Mouse (Mus musculus) adrenal gland, postnatal 10 days (tissue): Measurements from ENCODE around the gene Ankrd35. TPM values are rescaled to one million over a fixed set of nuclear protein-coding genes. Genes with fewer than 3 reads are reported as not detected.
"Not testable (repeated sequence)": the region's sequence is repeated elsewhere in the genome, so short reads cannot be mapped to it uniquely, and the experiment has no call there.

ENCODE experiments used
- DNase-seq: peaks from one replicate; pipeline ENCODE4 v3.0.0; 2021; ENCODE audit warnings: mixed read lengths
- long read RNA-seq, 2 experiments: library from polyadenylated mRNA; stranded (forward); transcript quantifications; one replicate each; pipeline ENCODE4 v2.0.0; 2021
- total RNA-seq, 2 experiments: library from RNA; stranded (reverse); gene quantifications; 2 replicates each; pipeline ENCODE4 v1.2.3; 2021

Gene Ankrd35
- 1 to 10 TPM; 1.5 to 1.9 TPM for total RNA-seq
- long read RNA-seq, experiment 1, partial matches to known transcripts, result 4 of 8 reads
- long read RNA-seq, experiment 1, other reads (novel, unspliced or antisense), result 4 of 8 reads
- long read RNA-seq, experiment 2, full-length matches to known transcripts, result 1 of 9 reads
- long read RNA-seq, experiment 2, partial matches to known transcripts, result 2 of 9 reads
- long read RNA-seq, experiment 2, other reads (novel, unspliced or antisense), result 6 of 9 reads

GRCm38 (mm10) chr3:96669727-96670468 lies at the start of gene Ankrd35:
Gene Ankrd35, plus strand, starts transcription at chr3:96670131.
- DNase-seq, result peak; percentile 85

- no peak for DNase-seq
These were observed 46.7 kb upstream of the Ankrd35 start for GRCm38 (mm10) chr3:96623201-96623600.

DNA sequence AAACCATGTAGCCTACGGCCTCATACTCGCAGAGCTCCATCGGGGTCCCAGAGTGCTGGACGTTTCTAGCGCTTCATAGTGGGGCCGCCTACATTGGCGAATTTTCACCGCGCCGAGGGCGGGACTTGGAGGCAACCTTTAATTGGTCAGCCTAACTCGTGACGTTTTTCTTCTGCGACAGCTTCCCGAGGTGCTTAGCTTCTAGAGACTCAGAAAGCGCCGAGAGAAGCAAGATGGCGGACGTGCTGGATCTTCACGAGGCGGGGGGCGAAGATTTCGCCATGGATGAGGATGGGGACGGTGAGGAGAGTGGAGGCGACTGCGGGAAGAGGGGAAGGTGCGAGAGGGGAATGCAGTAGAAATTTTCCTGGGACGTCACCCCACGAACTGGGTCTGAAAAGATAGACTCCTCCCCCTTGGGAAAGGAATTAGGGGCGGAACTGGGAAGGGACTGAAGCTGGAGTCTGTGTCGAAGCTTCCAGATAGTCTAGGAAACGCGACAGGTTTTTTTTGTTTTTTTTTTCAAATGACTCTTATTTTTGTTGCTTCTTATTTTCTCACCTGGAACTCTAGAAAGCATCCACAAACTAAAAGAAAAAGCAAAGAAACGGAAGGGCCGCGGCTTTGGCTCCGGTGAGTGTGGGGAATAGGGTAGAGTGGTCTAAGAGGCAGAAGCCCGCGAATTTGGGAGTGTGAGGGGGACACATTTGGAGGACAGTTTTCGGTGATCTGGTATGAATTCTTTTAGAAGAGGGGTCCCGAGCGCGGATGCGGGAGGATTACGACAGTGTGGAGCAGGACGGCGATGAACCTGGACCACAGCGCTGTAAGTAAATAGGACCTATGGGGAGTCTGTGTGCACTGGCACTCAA lies 40.0 kb upstream of the Ankrd35 start, which contains the start of gene Rbm8a:
Rbm8a (plus strand) TSS at position 205 of the 872 bp plus-strand sequence.
- DNase-seq, result peak; percentile 97

DNA sequence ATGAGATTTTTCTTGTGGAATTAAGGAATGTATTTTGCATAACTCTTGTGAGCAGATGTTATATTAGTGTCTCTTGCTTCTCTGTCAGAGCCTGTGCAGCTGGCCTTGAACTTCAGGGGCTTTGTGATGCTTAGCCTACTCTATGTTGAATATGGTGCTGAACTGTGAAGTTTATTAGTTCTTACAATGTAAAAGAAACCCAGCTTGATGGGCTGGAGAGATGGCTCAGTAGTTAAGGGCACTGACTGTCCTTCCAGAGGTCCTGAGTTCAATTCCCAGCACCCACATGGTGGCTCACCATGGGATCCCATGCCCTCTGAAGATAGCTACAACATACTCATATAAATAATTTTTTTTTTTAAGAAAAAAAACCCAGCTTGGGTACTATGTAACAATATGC lies 37.9 kb upstream of the Ankrd35 start:
- DNase-seq, result no peak

GRCm38 (mm10) chr3:96634015-96634414 lies 35.9 kb upstream of the Ankrd35 start:
- DNase-seq, result no peak

DNA sequence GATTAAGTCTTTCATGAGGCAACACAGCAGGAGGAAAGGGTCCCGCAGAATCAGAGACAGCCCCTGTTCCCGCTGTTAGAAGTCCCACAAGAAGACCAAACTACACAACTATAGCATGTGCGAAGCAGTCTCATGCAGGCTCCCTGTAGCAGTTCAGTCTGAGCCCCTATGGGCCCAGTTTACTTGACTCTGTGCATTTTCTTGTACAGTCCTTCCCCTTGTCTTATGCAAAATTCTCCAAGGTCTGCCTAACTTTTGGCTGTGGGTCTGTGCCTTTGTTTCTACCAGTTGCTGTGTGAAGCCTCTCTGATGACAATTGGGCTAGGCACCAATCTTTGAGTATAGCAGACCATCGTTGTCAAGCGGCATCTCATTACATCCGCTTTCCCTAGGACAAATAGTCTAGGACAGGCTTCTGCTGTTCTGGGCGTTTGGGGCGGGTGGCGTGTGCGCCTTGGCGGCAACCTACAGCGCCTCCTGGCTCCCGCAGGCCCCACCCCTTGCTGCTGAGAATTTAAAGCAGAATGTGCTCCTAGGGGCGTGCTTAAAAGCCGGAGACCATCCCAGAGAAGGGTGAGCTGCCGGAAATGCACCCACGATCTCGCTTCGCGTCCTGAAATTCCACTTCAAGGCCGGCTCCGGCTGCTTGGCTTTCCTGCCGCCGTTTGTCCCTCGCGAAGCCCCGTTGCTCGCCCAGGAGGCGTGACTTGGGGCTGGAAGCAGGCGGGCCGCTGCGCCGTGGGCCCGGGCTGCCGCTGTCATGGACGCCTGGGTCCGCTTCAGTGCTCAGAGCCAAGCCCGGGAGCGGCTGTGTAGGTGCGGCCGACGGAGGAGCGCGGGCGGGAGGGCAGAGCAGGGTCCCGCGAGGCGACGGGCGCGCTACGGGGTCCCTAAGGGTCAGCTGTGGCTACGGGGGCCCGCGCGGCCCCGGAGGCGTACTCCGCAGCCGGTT lies 34.7 kb upstream of the Ankrd35 start, which contains the start of the genes Pex11b and Gm42957:
Pex11b (plus strand) TSS at position 449 of the 952 bp plus-strand sequence.
Gm42957 (plus strand) TSS at position 547 of the 952 bp plus-strand sequence.
- DNase-seq, result peak; percentile 96

GRCm38 (mm10) chr3:96635906-96636305 lies 34.0 kb upstream of the Ankrd35 start:
- DNase-seq, result no peak

DNA sequence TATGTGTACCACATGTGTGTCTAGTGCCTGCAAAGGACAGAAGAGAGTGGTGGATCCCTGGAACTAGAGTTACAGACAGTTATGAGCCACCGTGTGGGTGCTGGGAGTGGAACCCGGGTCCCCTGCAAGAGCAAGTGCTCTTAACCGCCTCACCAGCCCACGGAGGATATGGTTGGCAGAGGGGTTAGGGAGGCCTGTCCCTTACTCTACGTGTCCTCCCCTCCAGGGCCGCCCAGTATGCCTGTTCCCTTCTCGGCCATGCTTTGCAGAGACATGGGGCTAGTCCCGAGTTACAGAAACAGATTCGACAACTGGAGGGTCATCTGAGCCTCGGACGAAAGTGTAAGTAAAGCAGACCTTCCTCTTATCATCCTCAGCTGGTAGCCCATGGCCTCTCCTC lies 33.5 kb upstream of the Ankrd35 start:
- DNase-seq, result peak; percentile 12

DNA sequence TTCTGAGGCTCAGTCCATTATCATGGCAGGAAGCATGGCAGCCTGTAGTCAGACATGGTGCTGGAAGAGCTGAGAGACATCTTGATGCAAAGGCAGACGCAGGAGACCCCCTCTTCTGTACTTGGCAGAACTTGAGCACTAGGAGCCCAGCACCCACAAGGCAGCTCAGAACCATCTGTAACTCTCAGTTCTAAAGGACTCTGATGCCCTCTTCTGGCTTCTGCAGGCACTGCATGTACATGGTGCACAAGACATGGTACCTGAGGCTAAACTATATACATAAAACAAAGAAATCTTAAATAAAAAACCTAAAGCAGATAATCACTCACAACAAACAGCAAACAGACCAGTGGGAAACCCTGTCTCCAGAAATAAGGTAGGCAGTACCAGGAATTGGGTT lies 30.7 kb upstream of the Ankrd35 start:
- DNase-seq, result peak; percentile 76

DNA sequence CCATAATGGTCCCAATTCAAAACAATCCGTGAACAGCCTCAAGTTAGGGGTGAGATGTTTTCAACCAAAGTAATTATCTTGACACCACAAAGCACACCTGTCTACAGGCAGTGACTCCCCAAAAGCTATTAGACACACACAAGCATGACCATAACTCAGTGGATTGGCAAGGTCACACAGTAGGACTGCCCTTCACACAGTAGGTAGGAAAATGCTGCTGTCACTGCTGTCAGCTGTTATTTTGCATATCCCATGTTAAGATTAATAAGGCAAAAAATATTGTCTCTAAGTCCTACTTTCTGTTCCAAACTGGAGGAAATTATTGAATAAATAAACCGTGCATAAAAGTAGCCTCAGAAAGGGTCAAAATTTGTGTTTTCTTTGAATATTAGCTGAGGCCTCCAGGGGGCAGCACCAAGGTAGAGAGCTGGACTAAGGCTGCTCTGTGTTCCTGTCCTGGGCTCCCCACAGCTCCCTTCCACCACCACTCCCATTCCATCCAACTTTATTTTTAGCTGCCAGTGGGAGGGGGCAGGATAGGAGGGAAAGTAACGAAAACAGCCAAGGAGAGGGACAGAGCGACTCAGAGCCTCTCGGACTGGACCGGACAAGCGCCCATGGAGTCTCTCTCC lies 24.8 kb upstream of the Ankrd35 start, which contains the start of gene Itga10:
Itga10 (plus strand) TSS at position 567 of the 632 bp plus-strand sequence.
- DNase-seq, result peak; percentile 62

- no peak for DNase-seq
These were observed 22.6 kb upstream of the Ankrd35 start for GRCm38 (mm10) chr3:96647365-96647764.

GRCm38 (mm10) chr3:96660901-96661300 lies 9.0 kb upstream of the Ankrd35 start:
- no peak for DNase-seq

- no peak for DNase-seq
These were observed 7.1 kb upstream of the Ankrd35 start for GRCm38 (mm10) chr3:96662731-96663316.

- DNase-seq, result peak; percentile 87
These were observed 6.3 kb upstream of the Ankrd35 start for GRCm38 (mm10) chr3:96663432-96664239.

- not testable (repeated sequence) for DNase-seq
These were observed 4.1 kb upstream of the Ankrd35 start for GRCm38 (mm10) chr3:96665732-96666363.

DNA sequence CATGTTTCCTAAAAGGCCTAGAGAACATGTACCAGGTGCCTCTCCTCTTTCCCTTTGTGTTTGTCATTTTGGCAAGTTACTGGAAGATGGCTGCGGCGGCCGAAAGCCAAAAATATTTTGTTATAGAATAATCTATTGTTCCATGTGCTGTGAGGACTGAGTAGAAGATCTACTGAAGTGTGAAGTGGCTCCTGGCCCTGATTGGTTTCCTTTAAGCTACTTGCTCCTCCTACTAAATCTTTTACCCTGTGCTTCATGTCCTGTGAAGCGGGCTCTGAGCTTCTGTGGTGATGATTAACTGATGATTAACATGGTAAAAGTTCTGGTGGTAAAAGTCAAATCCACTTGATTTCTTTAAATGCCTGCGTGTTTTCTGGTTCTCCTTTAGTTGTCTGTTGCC lies 3.0 kb upstream of the Ankrd35 start:
- DNase-seq, result no peak

DNA sequence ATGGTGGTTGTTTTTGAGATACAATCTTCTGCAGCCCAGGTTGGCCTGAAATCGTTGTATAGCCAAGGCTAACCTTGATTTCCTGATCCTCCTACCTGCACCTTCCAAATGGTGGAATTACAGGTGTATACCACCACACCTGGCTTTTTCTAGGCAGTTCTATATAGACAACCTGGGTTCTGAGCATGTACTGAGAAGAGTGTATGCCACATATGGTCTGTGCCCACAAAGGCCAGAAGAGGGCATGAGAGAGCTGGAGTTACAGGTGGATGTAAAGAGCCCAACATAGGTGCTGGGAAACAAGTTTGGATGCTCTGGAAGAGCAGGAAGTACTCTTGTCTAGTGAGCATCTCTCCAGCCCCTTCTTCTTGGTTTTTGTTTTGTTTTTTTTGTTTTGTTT lies 2.6 kb upstream of the Ankrd35 start:
- DNase-seq, result peak; percentile 51

- DNase-seq, result no peak
These were observed 1.4 kb upstream of the Ankrd35 start for GRCm38 (mm10) chr3:96668424-96669067.
